Mouse (Mus musculus) MEL (cell line): ENCODE results near the gene Ceacam19. TPM values are rescaled to one million over a fixed set of nuclear protein-coding genes. Genes with fewer than 3 reads are reported as not detected.

ENCODE experiments used
- DNase-seq: peaks from one replicate; pipeline ENCODE4 v3.0.0; 2011; ENCODE audit warnings: low read depth, low spot score
- H3K27ac ChIP-seq: 2 replicates; pipeline ENCODE4 v1.5.1; 2012; ENCODE audit warnings: low read depth, mild to moderate bottlenecking, control low read depth, low read length, moderate library complexity; ENCODE audit not compliant: control insufficient read depth
- H3K27me3 ChIP-seq, 2 experiments: fragments of 150-350 bp in 1 of 2; sonication (generic) in 1 of 2; 2 replicates each; pipeline ENCODE4 v1.6.1; 2012; ENCODE audit warnings: low read length in 2 of 2, mild to moderate bottlenecking in 2 of 2, improper control_type of control experiment in 1 of 2, moderate library complexity in 1 of 2; ENCODE audit not compliant: insufficient read depth in 2 of 2, control insufficient read depth in 1 of 2
- H3K36me3 ChIP-seq, 2 experiments: 2 replicates each; pipeline ENCODE4 v1.6.1; 2012 to 2014; ENCODE audit warnings: low read length in 2 of 2, improper control_type of control experiment in 1 of 2, inconsistent platforms in 1 of 2, mild to moderate bottlenecking in 1 of 2; ENCODE audit not compliant: insufficient read depth in 2 of 2, control insufficient read depth in 1 of 2
- H3K4me1 ChIP-seq, 2 experiments: fragments of 150-350 bp in 1 of 2; sonication (generic) in 1 of 2; 2 replicates each; pipeline ENCODE4 v1.6.1; 2012; ENCODE audit warnings: low read length in 2 of 2, improper control_type of control experiment in 1 of 2, mild to moderate bottlenecking in 1 of 2; ENCODE audit not compliant: insufficient read depth in 2 of 2, control insufficient read depth in 1 of 2
- H3K4me3 ChIP-seq, 2 experiments: fragments of 150-350 bp in 1 of 2; sonication (generic) in 1 of 2; 2 replicates each; pipeline ENCODE4 v1.5.1; 2012; ENCODE audit warnings: low read depth in 2 of 2, low read length in 2 of 2, mild to moderate bottlenecking in 2 of 2, moderate library complexity in 2 of 2, control low read depth in 1 of 2, improper control_type of control experiment in 1 of 2; ENCODE audit not compliant: control insufficient read depth in 1 of 2, insufficient read depth in 1 of 2
- H3K79me2 ChIP-seq: 2 replicates; pipeline ENCODE4 v1.6.1; 2012; ENCODE audit warnings: mild to moderate bottlenecking, low read length, moderate library complexity; ENCODE audit not compliant: control insufficient read depth, poor library complexity, insufficient read depth
- H3K9ac ChIP-seq: 2 replicates; pipeline ENCODE4 v1.6.1; 2012; ENCODE audit warnings: low read depth, mild to moderate bottlenecking, control low read depth, low read length, moderate library complexity; ENCODE audit not compliant: control insufficient read depth, poor library complexity, severe bottlenecking
- H3K9me3 ChIP-seq: fragments of 150-350 bp; sonication (generic); replicated peaks from 2 replicates; pipeline ENCODE4 v1.6.1; 2012; ENCODE audit warnings: mild to moderate bottlenecking, low read length, improper control_type of control experiment, moderate library complexity; ENCODE audit not compliant: insufficient read depth
- CTCF ChIP-seq, 3 experiments: IDR thresholded peaks in 2 of 3; conservative IDR thresholded peaks in 1 of 3; 2 replicates each; pipeline ENCODE4 v1.5.1; 2011 to 2012; ENCODE audit warnings: low read length in 3 of 3, low read depth in 2 of 3, mild to moderate bottlenecking in 2 of 3, improper control_type of control experiment in 1 of 3, inconsistent platforms in 1 of 3, mixed read lengths in 1 of 3, moderate library complexity in 1 of 3; ENCODE audit not compliant: control insufficient read depth in 1 of 3, insufficient read depth in 1 of 3, poor library complexity in 1 of 3, severe bottlenecking in 1 of 3
- E2F4 ChIP-seq: IDR thresholded peaks from 2 replicates; pipeline ENCODE4 v1.6.1; 2011; ENCODE audit warnings: low read depth, low read length, improper control_type of control experiment, borderline replicate concordance
- EP300 ChIP-seq, 2 experiments: IDR thresholded peaks; 2 replicates each; pipeline ENCODE4 v1.6.1; 2011; ENCODE audit warnings: improper control_type of control experiment in 2 of 2, low read length in 2 of 2, low read depth in 1 of 2, mild to moderate bottlenecking in 1 of 2
- GATA1 ChIP-seq: IDR thresholded peaks from 2 replicates; pipeline ENCODE4 v1.6.1; 2011; ENCODE audit warnings: low read depth, low read length, improper control_type of control experiment
- HCFC1 ChIP-seq: IDR thresholded peaks from 2 replicates; pipeline ENCODE4 v1.6.1; 2012; ENCODE audit warnings: low read depth, mild to moderate bottlenecking, inconsistent platforms, low read length, improper control_type of control experiment, moderate library complexity
- JUND ChIP-seq: IDR thresholded peaks from 2 replicates; pipeline ENCODE4 v1.6.1; 2011; ENCODE audit warnings: low read depth, mild to moderate bottlenecking, improper control_type of control experiment, low read length
- KAT2A ChIP-seq: conservative IDR thresholded peaks from 2 replicates; pipeline ENCODE4 v1.6.1; 2012; ENCODE audit warnings: low read depth, low read length, improper control_type of control experiment, inconsistent platforms
- MAX ChIP-seq: IDR thresholded peaks from 2 replicates; pipeline ENCODE4 v1.6.1; 2011; ENCODE audit warnings: low read length, improper control_type of control experiment
- MAZ ChIP-seq: IDR thresholded peaks from 2 replicates; pipeline ENCODE4 v1.6.1; 2012; ENCODE audit warnings: low read depth, mild to moderate bottlenecking, inconsistent platforms, low read length, improper control_type of control experiment
- MXI1 ChIP-seq: IDR thresholded peaks from 2 replicates; pipeline ENCODE4 v1.6.1; 2011; ENCODE audit warnings: mild to moderate bottlenecking, low read depth, low read length, improper control_type of control experiment
- MYB ChIP-seq: IDR thresholded peaks from 2 replicates; pipeline ENCODE4 v1.6.1; 2011; ENCODE audit warnings: mild to moderate bottlenecking, low read depth, low read length, improper control_type of control experiment
- MYC ChIP-seq: IDR thresholded peaks from 2 replicates; pipeline ENCODE4 v1.6.1; 2011; ENCODE audit warnings: low read depth, mild to moderate bottlenecking, low read length, improper control_type of control experiment, moderate library complexity
- NELFE ChIP-seq: IDR thresholded peaks from 2 replicates; pipeline ENCODE4 v1.6.1; 2011; ENCODE audit warnings: low read depth, low read length, improper control_type of control experiment
- POLR2AphosphoS2 ChIP-seq: IDR thresholded peaks from 2 replicates; pipeline ENCODE4 v1.6.1; 2011; ENCODE audit warnings: low read length, improper control_type of control experiment
- POLR2AphosphoS5 ChIP-seq: IDR thresholded peaks from 2 replicates; pipeline ENCODE4 v1.6.1; 2012; ENCODE audit warnings: low read depth, borderline replicate concordance, mild to moderate bottlenecking, inconsistent platforms, low read length, moderate library complexity, mixed read lengths
- SIN3A ChIP-seq: IDR thresholded peaks from 2 replicates; pipeline ENCODE4 v1.6.1; 2012; ENCODE audit warnings: low read length, improper control_type of control experiment, inconsistent platforms
- SMC3 ChIP-seq: IDR thresholded peaks from 2 replicates; pipeline ENCODE4 v1.6.1; 2011; ENCODE audit warnings: low read depth, low read length, improper control_type of control experiment
- TAL1 ChIP-seq: IDR thresholded peaks from 2 replicates; pipeline ENCODE4 v1.6.1; 2012; ENCODE audit warnings: mild to moderate bottlenecking, inconsistent platforms, low read length, moderate library complexity, mixed read lengths
- TBP ChIP-seq: IDR thresholded peaks from 2 replicates; pipeline ENCODE4 v1.8.0; 2011; ENCODE audit warnings: low read depth, low read length, improper control_type of control experiment
- TCF12 ChIP-seq: IDR thresholded peaks from 2 replicates; pipeline ENCODE4 v1.6.1; 2014; ENCODE audit warnings: low read depth, mild to moderate bottlenecking, inconsistent platforms, low read length, improper control_type of control experiment, moderate library complexity
- polyA plus RNA-seq, 2 experiments: library from polyadenylated mRNA; stranded (reverse) in 1 of 2; unstranded in 1 of 2; fragments of >175 nt in 1 of 2; fragments of >200 nt in 1 of 2; gene quantifications; 2 replicates each; pipeline versions ENCODE4 v1.2.1 to v1.2.4; 2012; ENCODE audit warnings: low replicate concordance in 2 of 2, low read depth in 1 of 2; ENCODE audit not compliant: insufficient read length in 2 of 2, insufficient read depth in 1 of 2, missing spikeins in 1 of 2
- total RNA-seq: library from RNA; depleted of rRNA; stranded (reverse); fragments of 300-350 nt; gene quantifications from 2 replicates; pipeline ENCODE4 v1.2.3, GENCODE M21; 2012

Ceacam19 gene
- total and polyA plus RNA-seq, 3 experiments, result 0.03 to 0.04 TPM; not detected in 1

GRCm38 (mm10) chr7:19920166-19920505, 32.4 kb upstream of the Ceacam19 start:
- Histone ChIP-seq H3K79me2 (no peaks in the 10 kb centered on the region), H3K9ac (no peak overlapping the region), H3K4me1 (no peaks in the 10 kb centered on the region; a peak in 1 of 4 replicates), H3K36me3 (no peaks in the 10 kb centered on the region), H3K27ac (no peak overlapping the region), H3K4me3 (no peak overlapping the region), H3K9me3 (no peaks in the 10 kb centered on the region), H3K27me3 (peaks cover 0 to 1% of the 10 kb centered on the region in 2 experiments; a peak in 1 of 4 replicates)
- TF ChIP-seq POLR2AphosphoS5, result no peak
- no peak for TF ChIP-seq MYC
- TF ChIP-seq HCFC1, result no peak
- no peak for TF ChIP-seq NELFE
- no peak for TF ChIP-seq MAX
- no peak for TF ChIP-seq MYB
- no peak for TF ChIP-seq JUND
- TF ChIP-seq POLR2AphosphoS2, result no peak
- TF ChIP-seq MXI1, result no peak
- no peak for TF ChIP-seq SMC3
- no peak for TF ChIP-seq MAZ
- no peak for TF ChIP-seq TBP
- no peak for TF ChIP-seq TCF12
- TF ChIP-seq GATA1, result no peak
- no peak for TF ChIP-seq E2F4
- no peak for TF ChIP-seq CTCF (IDR thresholded peaks at IDR 0.05 in 2 of 3, conservative IDR thresholded peaks at IDR 0.05 in 1 of 3; ENCODE audit: control insufficient read depth in 1 of 3, insufficient read depth in 1 of 3, low read depth in 2 of 3, low read length in 3 of 3, poor library complexity in 1 of 3, severe bottlenecking in 1 of 3)
- TF ChIP-seq EP300 (IDR thresholded peaks at IDR 0.05; ENCODE audit: low read depth in 1 of 2, low read length in 2 of 2), result no peak
- TF ChIP-seq KAT2A, result no peak
- no peak for TF ChIP-seq TAL1
- no peak for DNase-seq

GRCm38 (mm10) chr7:19914558-19914957, 26.8 kb upstream of the Ceacam19 start:
- no peak for TF ChIP-seq TAL1
- TF ChIP-seq SIN3A, result no peak
- TF ChIP-seq, all 39 proteins: peak for 0
- Histone ChIP-seq H3K9me3 (no peaks in the 10 kb centered on the region), H3K36me3 (no peaks in the 10 kb centered on the region), H3K27ac (no peak overlapping the region), H3K9ac (no peak overlapping the region), H3K79me2 (no peaks in the 10 kb centered on the region), H3K4me1 (no peaks in the 10 kb centered on the region), H3K4me3 (no peak overlapping the region), H3K27me3 (peaks cover 0 to 1% of the 10 kb centered on the region in 2 experiments; a peak in 1 of 4 replicates)
- no peak for DNase-seq
